Mouse (Mus musculus) lung, postnatal 0 days (tissue): Measurements from ENCODE around the gene Zfp692. TPM values are rescaled to one million over a fixed set of nuclear protein-coding genes. Genes with fewer than 3 reads are reported as not detected.
A peak's percentile ranks its signal among the peaks of the same experiment; 100 is the strongest.

Experiments
- ATAC-seq: fragments of 200-750 bp; cut with Nextera tagmentation; 2 replicates; pipeline ENCODE4 v1.8.0; 2017; ENCODE audit warnings: moderate library complexity
- DNase-seq: peaks from one replicate; pipeline ENCODE4 v3.0.0-alpha.2; 2016; ENCODE audit warnings: low spot score
- H3K27ac ChIP-seq: fragments of 300-500 bp; sonication (generic); 2 replicates; pipeline ENCODE4 v1.5.1; 2014; ENCODE audit warnings: antibody characterized with exemption, mild to moderate bottlenecking, low read length, mixed read lengths
- H3K27me3 ChIP-seq: fragments of 300-500 bp; sonication (generic); replicated peaks from 2 replicates; pipeline ENCODE4 v1.6.1; 2014; ENCODE audit warnings: low read length, mixed read lengths; ENCODE audit not compliant: insufficient read depth
- H3K36me3 ChIP-seq: fragments of 300-500 bp; sonication (generic); 2 replicates; pipeline ENCODE4 v1.6.1; 2014; ENCODE audit warnings: low read length, mixed read lengths; ENCODE audit not compliant: insufficient read depth
- H3K4me1 ChIP-seq: fragments of 300-500 bp; sonication (generic); 2 replicates; pipeline ENCODE4 v1.6.1; 2014; ENCODE audit warnings: antibody characterized with exemption, low read depth, low read length, mixed read lengths; ENCODE audit not compliant: insufficient read depth
- H3K4me2 ChIP-seq: fragments of 300-500 bp; sonication (generic); replicated peaks from 2 replicates; pipeline ENCODE4 v1.6.1; 2014; ENCODE audit warnings: low read depth, mild to moderate bottlenecking, low read length, moderate library complexity, mixed read lengths
- H3K4me3 ChIP-seq: fragments of 300-500 bp; sonication (generic); 2 replicates; pipeline ENCODE4 v1.5.1; 2014; ENCODE audit warnings: low read depth, low read length
- H3K9ac ChIP-seq: fragments of 300-500 bp; sonication (generic); replicated peaks from 2 replicates; pipeline ENCODE4 v1.6.1; 2014; ENCODE audit warnings: low read depth, mild to moderate bottlenecking
- H3K9me3 ChIP-seq: fragments of 300-500 bp; sonication (generic); 2 replicates; pipeline ENCODE4 v1.6.1; 2016; ENCODE audit warnings: low read length, mixed read lengths
- CTCF ChIP-seq: IDR thresholded peaks from 2 replicates; pipeline ENCODE4 v1.5.1; 2016; ENCODE audit warnings: antibody characterized with exemption, mild to moderate bottlenecking
- EP300 ChIP-seq: IDR thresholded peaks from 2 replicates; pipeline ENCODE4 v1.6.1; 2016; ENCODE audit warnings: antibody characterized with exemption, mild to moderate bottlenecking, control low read depth
- WGBS: fragments of 180-500 bp; shearing (Covaris S2); extraction: QIAGEN DNeasy Blood & Tissue Kit; methylation state at CpG from one replicate; pipeline ENCODE4 v1.1.7; 2014; 5-methylcytosine and 5-hydroxymethylcytosine counted together
- polyA plus RNA-seq: library from polyadenylated mRNA; unstranded; fragments of >200 nt; fragmentation: Nextera tagmentation; extraction: Ambion mirVana; gene quantifications from 2 replicates; pipeline ENCODE4 v1.2.1, GENCODE M21; 2015

Zfp692 gene
- polyA plus RNA-seq, result 5.6 and 7.1 TPM in 2 replicates

GRCm38 (mm10) chr11:58306860-58307308 is at the start of gene Zfp692:
Zfp692 (plus strand) TSS chr11:58307069.
- Histone ChIP-seq H3K9me3 (no peaks in the 10 kb centered on the region), H3K27me3 (no peaks in the 10 kb centered on the region), H3K4me3 (peak within 1 kb of the TSS; percentile 43), H3K27ac (peak within 1 kb of the TSS; percentile 6), H3K36me3 (no peaks in the 10 kb centered on the region), H3K9ac (no peak within 1 kb of the TSS), H3K4me1 (peaks cover 10% of the 10 kb centered on the region), H3K4me2 (peak within 1 kb of the TSS; percentile 67)
- peak; percentile 98 for DNase-seq
- ATAC-seq, result peak; percentile 72
- TF ChIP-seq CTCF (no peak), EP300 (no peak)
- under 1% methylated on average over 34 of the region's 34 CpGs for WGBS

GRCm38 (mm10) chr11:58257816-58258215 is 49.1 kb upstream of the Zfp692 start:
- no peak for DNase-seq
- TF ChIP-seq EP300 (no peak), CTCF (no peak)
- H3K4me3 ChIP-seq, result no peak overlapping the region
- WGBS, result 74% methylated on average over 5 of the region's 5 CpGs
- H3K4me2 ChIP-seq, result no peak overlapping the region
- no peaks in the 10 kb centered on the region for H3K4me1 ChIP-seq
- ATAC-seq, result no peak
- H3K9me3 ChIP-seq, result no peaks in the 10 kb centered on the region
- H3K27ac ChIP-seq, result no peak overlapping the region
- H3K27me3 ChIP-seq, result no peaks in the 10 kb centered on the region
- no peaks in the 10 kb centered on the region for H3K36me3 ChIP-seq
- H3K9ac ChIP-seq, result no peak overlapping the region

GRCm38 (mm10) chr11:58260156-58260555 is 46.7 kb upstream of the Zfp692 start:
- no peak overlapping the region for H3K9ac ChIP-seq
- TF ChIP-seq EP300 (no peak), CTCF (no peak)
- H3K27me3 ChIP-seq, result no peaks in the 10 kb centered on the region
- no peaks in the 10 kb centered on the region for H3K9me3 ChIP-seq
- no peak overlapping the region for H3K4me3 ChIP-seq
- no peaks in the 10 kb centered on the region for H3K4me1 ChIP-seq
- 84% methylated on average over 4 of the region's 4 CpGs for WGBS
- DNase-seq (no peak), ATAC-seq (no peak)
- H3K4me2 ChIP-seq, result no peak overlapping the region
- H3K27ac ChIP-seq, result no peak overlapping the region
- no peaks in the 10 kb centered on the region for H3K36me3 ChIP-seq

- Histone ChIP-seq H3K36me3 (no peaks in the 10 kb centered on the region), H3K4me1 (no peaks in the 10 kb centered on the region), H3K27ac (no peak overlapping the region), H3K4me2 (no peak overlapping the region), H3K27me3 (no peaks in the 10 kb centered on the region), H3K9me3 (no peaks in the 10 kb centered on the region), H3K4me3 (no peak overlapping the region), H3K9ac (no peak overlapping the region)
- no peak for ATAC-seq
- DNase-seq, result no peak
- WGBS, result 93% methylated on average over 4 of the region's 4 CpGs
- TF ChIP-seq CTCF, result no peak
- TF ChIP-seq EP300, result no peak
Measured at GRCm38 (mm10) chr11:58261826-58262225, 45.0 kb upstream of the Zfp692 start.

- Histone ChIP-seq H3K9ac (no peak overlapping the region), H3K4me1 (no peaks in the 10 kb centered on the region), H3K4me3 (no peak overlapping the region), H3K27ac (no peak overlapping the region), H3K27me3 (no peaks in the 10 kb centered on the region), H3K36me3 (no peaks in the 10 kb centered on the region), H3K4me2 (no peak overlapping the region), H3K9me3 (no peaks in the 10 kb centered on the region)
- WGBS, result 82% methylated on average over 3 of the region's 3 CpGs
- TF ChIP-seq CTCF (no peak), EP300 (no peak)
- ATAC-seq (no peak), DNase-seq (no peak)
Measured at GRCm38 (mm10) chr11:58262336-58262735, 44.5 kb upstream of the Zfp692 start.

- no peaks in the 10 kb centered on the region for H3K27me3 ChIP-seq
- ATAC-seq (no peak), DNase-seq (no peak)
- 78% methylated on average over 2 of the region's 2 CpGs for WGBS
- H3K4me3 ChIP-seq, result no peak overlapping the region
- H3K9ac ChIP-seq, result no peak overlapping the region
- no peaks in the 10 kb centered on the region for H3K36me3 ChIP-seq
- no peak overlapping the region for H3K27ac ChIP-seq
- H3K4me1 ChIP-seq, result no peaks in the 10 kb centered on the region
- no peaks in the 10 kb centered on the region for H3K9me3 ChIP-seq
- H3K4me2 ChIP-seq, result no peak overlapping the region
- TF ChIP-seq EP300 (no peak), CTCF (no peak)
Measured at GRCm38 (mm10) chr11:58263516-58263915, 43.4 kb upstream of the Zfp692 start.

- Histone ChIP-seq H3K4me2 (no peak overlapping the region), H3K36me3 (no peaks in the 10 kb centered on the region), H3K4me1 (no peaks in the 10 kb centered on the region), H3K9ac (no peak overlapping the region), H3K27ac (no peak overlapping the region), H3K27me3 (no peaks in the 10 kb centered on the region), H3K9me3 (no peaks in the 10 kb centered on the region), H3K4me3 (no peak overlapping the region)
- no peak for DNase-seq
- no peak for ATAC-seq
- 77% methylated on average over 9 of the region's 9 CpGs for WGBS
- TF ChIP-seq EP300 (no peak), CTCF (no peak)
Measured at GRCm38 (mm10) chr11:58264546-58264945, 42.3 kb upstream of the Zfp692 start.
